ENCODE assay signal across 31 mouse cellular contexts in genomic region chr10:94354427-94354826, GRCm38 (mm10). TPM values are rescaled to one million over a fixed set of nuclear protein-coding genes. Genes with fewer than 3 reads are reported as not detected.
DNase-seq lines count a peak whose midpoint lies in the region; ATAC-seq lines count a peak whose summit lies in the region.
"Had no signal": no experiment of that assay in that cellular context is flagged by ENCODE, and none has a peak within 500 bp of the region (broad histone marks: within the 10 kb centered on the region; RNA-seq: fewer than 3 reads in every experiment).

No protein-coding gene starts in this region.

- no peak overlapping the region for H3K27ac ChIP-seq in hindbrain, embryonic 16.5 days (ENCODE audit: low read depth, low read length)
- no peak overlapping the region for H3K27ac ChIP-seq in midbrain, embryonic 11.5 days (ENCODE audit: low read depth, low read length)
- H3K27ac ChIP-seq: embryonic facial prominence, embryonic 10.5 days; embryonic facial prominence, embryonic 13.5 days; forebrain, embryonic 12.5 days; forebrain, embryonic 15.5 days; heart, adult 2 months; heart, embryonic 10.5 days; heart, embryonic 13.5 days; hindbrain, embryonic 15.5 days had no signal

- no peaks in the 10 kb centered on the region for H3K9me3 ChIP-seq in hindbrain, embryonic 16.5 days (ENCODE audit: control insufficient read depth, low read length)
- no peaks in the 10 kb centered on the region for H3K9me3 ChIP-seq in midbrain, embryonic 11.5 days (ENCODE audit: control insufficient read depth, low read length)
- H3K9me3 ChIP-seq: embryonic facial prominence, embryonic 10.5 days; embryonic facial prominence, embryonic 13.5 days; forebrain, embryonic 12.5 days; forebrain, embryonic 15.5 days; heart, embryonic 10.5 days; heart, embryonic 13.5 days; hindbrain, embryonic 15.5 days had no signal

- H3K9ac ChIP-seq in hindbrain, embryonic 16.5 days (ENCODE audit: low read depth, low read length), result no peak overlapping the region
- H3K9ac ChIP-seq in midbrain, embryonic 11.5 days (ENCODE audit: low read length), result no peak overlapping the region
- H3K9ac ChIP-seq: embryonic facial prominence, embryonic 13.5 days; forebrain, embryonic 12.5 days; forebrain, embryonic 15.5 days; heart, embryonic 13.5 days; hindbrain, embryonic 15.5 days had no signal

- H3K4me1 ChIP-seq in hindbrain, embryonic 16.5 days (ENCODE audit: control insufficient read depth, insufficient read depth, low read depth, low read length), result no peaks in the 10 kb centered on the region; the same call in 1 of the 2 replicates
- no peaks in the 10 kb centered on the region for H3K4me1 ChIP-seq in midbrain, embryonic 11.5 days (ENCODE audit: control insufficient read depth, insufficient read depth, low read length)
- H3K4me1 ChIP-seq: forebrain, embryonic 15.5 days had no signal

- no peaks in the 10 kb centered on the region for H3K36me3 ChIP-seq in hindbrain, embryonic 16.5 days (ENCODE audit: control insufficient read depth, insufficient read depth, low read length)
- H3K36me3 ChIP-seq in midbrain, embryonic 11.5 days (ENCODE audit: control insufficient read depth, insufficient read depth, low read length), result no peaks in the 10 kb centered on the region
- H3K36me3 ChIP-seq: embryonic facial prominence, embryonic 10.5 days; embryonic facial prominence, embryonic 13.5 days; forebrain, embryonic 12.5 days; forebrain, embryonic 15.5 days; heart, embryonic 10.5 days; heart, embryonic 13.5 days; hindbrain, embryonic 15.5 days had no signal

- no peak overlapping the region for H3K4me3 ChIP-seq in hindbrain, embryonic 16.5 days (ENCODE audit: low read length)
- H3K4me3 ChIP-seq in midbrain, embryonic 11.5 days (ENCODE audit: low read depth, low read length), result no peak overlapping the region
- H3K4me3 ChIP-seq: embryonic facial prominence, embryonic 10.5 days; embryonic facial prominence, embryonic 13.5 days; erythroblast, embryonic 14.5 days; forebrain, embryonic 12.5 days; forebrain, embryonic 15.5 days; heart, adult 2 months; heart, embryonic 10.5 days; heart, embryonic 13.5 days; hindbrain, embryonic 15.5 days had no signal

- 0 out of 2 replicates have a peak, but pooled peaks have one; percentile 41 for ATAC-seq in common myeloid progenitor, adult 5-6 weeks (replicated peaks; ENCODE audit: low read depth, poor library complexity, severe bottlenecking)
- peak; percentile 50; the same call in 1 of the 2 replicates for ATAC-seq in megakaryocyte progenitor cell, adult 5-6 weeks (replicated peaks; ENCODE audit: poor library complexity)
- ATAC-seq in hindbrain, embryonic 16.5 days, result no peak
- ATAC-seq in midbrain, embryonic 11.5 days (ENCODE audit: low FRiP score), result no peak
- ATAC-seq: activated CD4-positive, CD25-positive, alpha-beta regulatory T cell, adult 4 months; forebrain, embryonic 15.5 days had no signal

- H3K4me2 ChIP-seq in hindbrain, embryonic 16.5 days (ENCODE audit: low read length), result no peak overlapping the region
- no peak overlapping the region for H3K4me2 ChIP-seq in midbrain, embryonic 11.5 days
- H3K4me2 ChIP-seq: forebrain, embryonic 12.5 days; forebrain, embryonic 15.5 days; heart, embryonic 13.5 days; hindbrain, embryonic 15.5 days had no signal

- DNase-seq in 416B (ENCODE audit: low read depth), result peak; percentile 18
- peak; percentile 30 for DNase-seq in A20 (ENCODE audit: low read depth, low spot score)
- DNase-seq in layer of hippocampus, adult 9-11 months, result no peak
- DNase-seq in midbrain, embryonic 11.5 days (ENCODE audit: low spot score, missing footprints), result no peak
- no peak for DNase-seq in kidney, postnatal 4 days
- DNase-seq: adrenal gland, adult 8-10 months; adrenal gland, postnatal 25 days; cerebellum, adult 18-20 months; cerebellum, adult 9-10 months; cerebellum, postnatal 25 days; embryo, embryonic 11 days; gastrocnemius, postnatal 25 days; heart, adult 2 months; heart, postnatal 14 days; heart, postnatal 4 days had no signal

- no peaks in the 10 kb centered on the region for H3K27me3 ChIP-seq in hindbrain, embryonic 16.5 days (replicated peaks; ENCODE audit: control insufficient read depth, insufficient read depth, low read length)
- no peaks in the 10 kb centered on the region for H3K27me3 ChIP-seq in midbrain, embryonic 11.5 days (ENCODE audit: control insufficient read depth, insufficient read depth, low read length)
- H3K27me3 ChIP-seq: embryonic facial prominence, embryonic 13.5 days; forebrain, embryonic 12.5 days; forebrain, embryonic 15.5 days; heart, embryonic 13.5 days; hindbrain, embryonic 15.5 days had no signal

- 86% methylated on average over 3 of the region's 3 CpGs for WGBS in hindbrain, embryonic 16.5 days
- 83% methylated on average over 3 of the region's 3 CpGs for WGBS in midbrain, embryonic 11.5 days

RNA-seq across cellular contexts. Expression of gene Tmcc3, which starts 42.7 kb away (rescaled TPM):
- total RNA-seq in common myeloid progenitor, adult 5-6 weeks (2017), result 0.37 and 5.1 TPM in 2 replicates
- 0.49 and 1.3 TPM in 2 replicates for total RNA-seq in megakaryocyte progenitor cell, adult 5-6 weeks (2015)
- total RNA-seq in megakaryocyte progenitor cell, adult 5-6 weeks (2017), result 0.78 TPM in 1 of 2 replicates, not detected in the other
- 14.9 and 15.6 TPM in 2 replicates for polyA plus RNA-seq in hindbrain, embryonic 16.5 days (2015; fragmentation: Nextera tagmentation; extraction: Ambion mirVana)
- polyA plus RNA-seq in midbrain, embryonic 11.5 days (2014; fragmentation: Nextera tagmentation; extraction: Ambion mirVana), result 3.2 and 4.0 TPM in 2 replicates

RNA-seq across cellular contexts. Expression of gene Gm4792, which starts 55.9 kb away (rescaled TPM):
- total RNA-seq in common myeloid progenitor, adult 5-6 weeks (2017), result not detected in 2 replicates
- total RNA-seq in megakaryocyte progenitor cell, adult 5-6 weeks (2015), result not detected in 2 replicates
- not detected in 2 replicates for total RNA-seq in megakaryocyte progenitor cell, adult 5-6 weeks (2017)
- 0.42 and 0.49 TPM in 2 replicates for polyA plus RNA-seq in hindbrain, embryonic 16.5 days (2015; fragmentation: Nextera tagmentation; extraction: Ambion mirVana)
- polyA plus RNA-seq in midbrain, embryonic 11.5 days (2014; fragmentation: Nextera tagmentation; extraction: Ambion mirVana), result not detected in 2 replicates
- total RNA-seq: adrenal gland, adult 8-10 months; adrenal gland, postnatal 25 days; gastrocnemius, adult 8-10 months; gastrocnemius, postnatal 25 days; heart, adult 2 months; heart, postnatal 14 days; heart, postnatal 4 days; MEL had no signal
- polyA plus RNA-seq: activated CD4-positive, CD25-positive, alpha-beta regulatory T cell, adult 4 months; cortical plate, adult 2 months; embryonic facial prominence, embryonic 10.5 days; embryonic facial prominence, embryonic 13.5 days; erythroblast, embryonic 14.5 days; forebrain, embryonic 12.5 days; gonadal fat pad, adult 2 months; heart, adult 2 months; heart, embryonic 10.5 days; heart, embryonic 13.5 days had no signal

Comparison
In these comparisons a context has a peak if more than half of its experiments do, and no peak if none do; other contexts are left out.
1. DNase-seq: peak in 416B (single experiment) and A20 (single experiment); none in layer of hippocampus, adult 9-11 months (single experiment), midbrain, embryonic 11.5 days (single experiment) and kidney, postnatal 4 days (0 of 2).
2. ATAC-seq: peak in common myeloid progenitor, adult 5-6 weeks (single experiment) and megakaryocyte progenitor cell, adult 5-6 weeks (single experiment); none in hindbrain, embryonic 16.5 days (single experiment) and midbrain, embryonic 11.5 days (single experiment).